Mouse (Mus musculus) gastrocnemius, postnatal 14 days (tissue): Measurements from ENCODE around the gene Fam208a. TPM values are rescaled to one million over a fixed set of nuclear protein-coding genes. Genes with fewer than 3 reads are reported as not detected.
A peak's percentile ranks its signal among the peaks of the same experiment; 100 is the strongest.

Source experiments
- DNase-seq: peaks from one replicate; pipeline ENCODE4 v3.0.0; 2021; ENCODE audit warnings: mixed read lengths
- intact Hi-C: fragments of 180-260 bp; cut with DNase I; formaldehyde crosslinking; loops from one replicate; pipeline ENCODE4 v1.15.1; 2025; ENCODE audit warnings: low total_unique reads
- total RNA-seq, 2 experiments: library from RNA; stranded (reverse); gene quantifications; 2 replicates each; pipeline ENCODE4 v1.2.3; 2021

The Fam208a gene
- total RNA-seq, 2 experiments from 2014 or later = 6.8 to 7.2 TPM

GRCm38 (mm10) chr14:27411492-27411891 lies 17.1 kb upstream of the Fam208a start:
- intact Hi-C loops = loop anchor here (10.0 kb wide), 1 partner anchor 307 kb away; no protein-coding TSS in a partner anchor
- DNase-seq = no peak

- intact Hi-C loops = loop anchor here (10.0 kb wide), 1 partner anchor 308 kb away; no protein-coding TSS in a partner anchor
- DNase-seq = no peak
Measured at GRCm38 (mm10) chr14:27412699-27413098, 15.9 kb upstream of the Fam208a start.

- no peak for DNase-seq
- intact Hi-C loops = loop anchor here (2.0 to 10.0 kb wide), 2 partner anchors 225 to 309 kb away; no protein-coding TSS in a partner anchor
Measured at GRCm38 (mm10) chr14:27413961-27414360, 14.7 kb upstream of the Fam208a start.

GRCm38 (mm10) chr14:27420816-27421215 lies 7.8 kb upstream of the Fam208a start:
- intact Hi-C loops = loop anchor here (10.0 kb wide), 1 partner anchor 86 kb away; no protein-coding TSS in a partner anchor
- DNase-seq = no peak

GRCm38 (mm10) chr14:27422301-27422700 lies 6.3 kb upstream of the Fam208a start:
- intact Hi-C loops = loop anchor here (10.0 kb wide), 1 partner anchor 88 kb away; no protein-coding TSS in a partner anchor

GRCm38 (mm10) chr14:27428973-27429711 lies 508 bp downstream of the Fam208a start:
- peak; percentile 90 for DNase-seq
- intact Hi-C loops = loop anchor here (10.0 kb wide), 1 partner anchor 94 kb away; no protein-coding TSS in a partner anchor

More at GRCm38 (mm10) chr14:27422301-27422700, 6.3 kb upstream of the Fam208a start:
- DNase-seq = no peak

GRCm38 (mm10) chr14:27430280-27430679 lies 1.6 kb downstream of the Fam208a start:
- intact Hi-C loops = no loop called here
- no peak for DNase-seq

- intact Hi-C loops = no loop called here
- no peak for DNase-seq
Measured at GRCm38 (mm10) chr14:27432064-27432463, 3.4 kb downstream of the Fam208a start.

- intact Hi-C loops = no loop called here
- DNase-seq = no peak
Measured at GRCm38 (mm10) chr14:27436116-27436515, 7.5 kb downstream of the Fam208a start.

GRCm38 (mm10) chr14:27436826-27437225 lies 8.2 kb downstream of the Fam208a start:
- intact Hi-C loops = no loop called here
- no peak for DNase-seq

- intact Hi-C loops = no loop called here
- DNase-seq = no peak
Measured at GRCm38 (mm10) chr14:27440921-27441320, 12.3 kb downstream of the Fam208a start.

GRCm38 (mm10) chr14:27444851-27445281 lies 16.2 kb downstream of the Fam208a start:
- DNase-seq = no peak
- intact Hi-C loops = no loop called here

GRCm38 (mm10) chr14:27446963-27447362 lies 18.3 kb downstream of the Fam208a start:
- intact Hi-C loops = no loop called here
- DNase-seq = no peak

GRCm38 (mm10) chr14:27491399-27491798 lies 62.8 kb downstream of the Fam208a start:
- DNase-seq = no peak

GRCm38 (mm10) chr14:27493516-27493915 lies 64.9 kb downstream of the Fam208a start:
- DNase-seq = no peak
- intact Hi-C loops = no loop called here

More at GRCm38 (mm10) chr14:27491399-27491798, 62.8 kb downstream of the Fam208a start:
- intact Hi-C loops = no loop called here

GRCm38 (mm10) chr14:27501096-27501495 lies 72.5 kb downstream of the Fam208a start:
- DNase-seq = no peak
- intact Hi-C loops = no loop called here

GRCm38 (mm10) chr14:27507894-27508643 lies 79.4 kb downstream of the Fam208a start, which contains the start of gene Ccdc66:
TSS of gene Ccdc66 (minus strand) at chr14:27508460.
- intact Hi-C loops = no loop called here
- peak; percentile 96 for DNase-seq

GRCm38 (mm10) chr14:27508644-27509301 lies 80.1 kb downstream of the Fam208a start:
- intact Hi-C loops = no loop called here
- no peak for DNase-seq

- no peak for DNase-seq
- intact Hi-C loops = no loop called here
Measured at GRCm38 (mm10) chr14:27524541-27524940, 95.9 kb downstream of the Fam208a start.
